Mouse (Mus musculus): Measurements from ENCODE around the gene Catip. TPM values are rescaled to one million over a fixed set of nuclear protein-coding genes. Genes with fewer than 3 reads are reported as not detected.

Catip gene
- polyA plus RNA-seq, 1 experiment from 2014 or later, result 1.2 TPM

GRCm38 (mm10) chr1:74375561-74375960 is 13.7 kb downstream of the Catip start:
- Histone ChIP-seq H3K9me3 (ENCODE audit: control insufficient read depth, low read length) (no peaks in the 10 kb centered on the region), H3K9ac (replicated peaks; ENCODE audit: low read depth, low read length) (no peak overlapping the region), H3K4me1 (replicated peaks; ENCODE audit: control insufficient read depth, insufficient read depth, low read length) (no peaks in the 10 kb centered on the region), H3K27ac (ENCODE audit: low read length) (no peak overlapping the region), H3K4me3 (replicated peaks; ENCODE audit: low read length) (no peak overlapping the region), H3K4me2 (ENCODE audit: low read length) (no peak overlapping the region), H3K27me3 (replicated peaks; ENCODE audit: control insufficient read depth, insufficient read depth, low read length) (no peaks in the 10 kb centered on the region), H3K36me3 (ENCODE audit: control insufficient read depth, insufficient read depth) (no peaks in the 10 kb centered on the region)
- no peak for ATAC-seq
- 85% methylated on average over 10 of the region's 10 CpGs for WGBS

DNA sequence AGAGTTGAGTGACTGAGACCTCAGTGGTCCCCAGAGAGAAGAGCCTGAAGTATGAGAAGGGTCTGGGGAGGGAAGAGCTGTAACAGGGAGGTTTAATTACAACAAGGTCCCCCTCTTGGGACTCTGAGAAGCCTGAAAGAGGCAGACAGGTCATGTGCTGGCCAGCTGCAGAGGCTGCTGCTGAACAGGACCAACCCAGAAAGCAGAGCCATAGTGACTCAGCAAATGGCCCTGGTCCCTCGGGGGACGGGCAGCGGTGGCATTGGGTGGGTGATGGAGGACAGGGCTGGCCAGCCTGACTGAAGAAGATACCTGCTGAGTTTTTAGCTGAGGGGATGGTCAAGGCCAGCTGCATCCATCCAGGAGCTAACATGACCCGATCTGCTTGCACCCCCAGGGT is 14.5 kb downstream of the Catip start:
- Histone ChIP-seq H3K9me3 (ENCODE audit: control insufficient read depth, low read length) (no peaks in the 10 kb centered on the region), H3K4me3 (replicated peaks; ENCODE audit: low read length) (no peak overlapping the region), H3K27ac (ENCODE audit: low read length) (no peak overlapping the region), H3K4me1 (replicated peaks; ENCODE audit: control insufficient read depth, insufficient read depth, low read length) (no peaks in the 10 kb centered on the region), H3K36me3 (ENCODE audit: control insufficient read depth, insufficient read depth) (no peaks in the 10 kb centered on the region), H3K9ac (replicated peaks; ENCODE audit: low read depth, low read length) (no peak overlapping the region), H3K4me2 (ENCODE audit: low read length) (no peak overlapping the region), H3K27me3 (replicated peaks; ENCODE audit: control insufficient read depth, insufficient read depth, low read length) (no peaks in the 10 kb centered on the region)
- 94% methylated on average over 4 of the region's 4 CpGs for WGBS
- ATAC-seq, result no peak

DNA sequence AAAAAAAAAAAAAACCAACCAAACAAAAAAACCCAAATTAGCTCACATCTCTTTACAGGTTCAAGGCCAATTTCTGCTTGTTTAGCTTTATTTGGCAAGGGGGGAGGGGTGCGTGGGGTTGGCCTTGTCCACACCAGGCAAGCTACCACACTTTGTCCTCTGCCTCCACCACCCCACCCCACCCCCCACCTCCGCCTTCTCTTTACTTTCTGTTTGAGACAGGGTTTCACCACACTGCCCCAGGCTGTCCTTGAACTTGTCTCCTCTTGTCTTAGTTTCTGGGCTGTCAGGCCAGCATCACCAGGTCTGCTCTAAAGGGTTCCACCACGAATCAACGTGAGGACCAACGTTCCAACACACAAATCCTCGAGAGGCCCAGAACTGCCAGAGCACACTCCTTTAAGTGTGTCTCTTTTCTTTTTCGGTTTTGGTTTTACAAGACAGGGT is 17.2 kb downstream of the Catip start:
- no peaks in the 10 kb centered on the region for H3K4me1 ChIP-seq (replicated peaks; ENCODE audit: control insufficient read depth, insufficient read depth, low read length)
- H3K36me3 ChIP-seq (ENCODE audit: control insufficient read depth, insufficient read depth), result no peaks in the 10 kb centered on the region
- no peak for ATAC-seq

DNA sequence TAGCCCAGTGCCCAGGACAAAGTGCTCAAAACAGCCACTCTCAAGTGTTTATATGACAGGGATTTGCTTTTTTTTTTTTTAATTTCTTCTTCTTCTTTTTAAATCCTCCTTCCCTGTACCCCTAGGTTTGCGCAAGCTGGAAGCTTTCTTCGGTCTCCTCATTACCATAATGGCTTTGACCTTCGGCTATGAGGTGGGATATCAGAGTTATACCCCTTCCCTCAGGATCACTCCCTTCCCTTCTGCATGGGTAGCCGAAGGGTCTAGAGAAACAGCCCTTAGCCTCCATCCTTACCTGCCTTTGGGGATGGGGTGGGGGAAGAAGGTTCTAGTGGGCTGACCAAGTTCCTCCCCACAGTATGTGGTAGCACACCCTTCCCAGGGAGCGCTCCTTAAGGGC is 18.6 kb downstream of the Catip start:
- Histone ChIP-seq H3K9ac (replicated peaks; ENCODE audit: low read depth, low read length) (no peak overlapping the region), H3K9me3 (ENCODE audit: control insufficient read depth, low read length) (no peaks in the 10 kb centered on the region), H3K36me3 (ENCODE audit: control insufficient read depth, insufficient read depth) (no peaks in the 10 kb centered on the region), H3K27me3 (replicated peaks; ENCODE audit: control insufficient read depth, insufficient read depth, low read length) (no peaks in the 10 kb centered on the region), H3K4me2 (ENCODE audit: low read length) (no peak overlapping the region), H3K4me1 (replicated peaks; ENCODE audit: control insufficient read depth, insufficient read depth, low read length) (no peaks in the 10 kb centered on the region), H3K4me3 (replicated peaks; ENCODE audit: low read length) (no peak overlapping the region), H3K27ac (ENCODE audit: low read length) (no peak overlapping the region)
- ATAC-seq, result no peak
- WGBS, result 88% methylated on average over 5 of the region's 5 CpGs

More for the DNA sequence above, 17.2 kb downstream of the Catip start:
- no peak overlapping the region for H3K4me3 ChIP-seq (replicated peaks; ENCODE audit: low read length)
- H3K4me2 ChIP-seq (ENCODE audit: low read length), result no peak overlapping the region
- H3K27me3 ChIP-seq (replicated peaks; ENCODE audit: control insufficient read depth, insufficient read depth, low read length), result no peaks in the 10 kb centered on the region
- no peak overlapping the region for H3K9ac ChIP-seq (replicated peaks; ENCODE audit: low read depth, low read length)
- no peak overlapping the region for H3K27ac ChIP-seq (ENCODE audit: low read length)
- 85% methylated on average over 7 of the region's 7 CpGs for WGBS
- H3K9me3 ChIP-seq (ENCODE audit: control insufficient read depth, low read length), result no peaks in the 10 kb centered on the region

DNA sequence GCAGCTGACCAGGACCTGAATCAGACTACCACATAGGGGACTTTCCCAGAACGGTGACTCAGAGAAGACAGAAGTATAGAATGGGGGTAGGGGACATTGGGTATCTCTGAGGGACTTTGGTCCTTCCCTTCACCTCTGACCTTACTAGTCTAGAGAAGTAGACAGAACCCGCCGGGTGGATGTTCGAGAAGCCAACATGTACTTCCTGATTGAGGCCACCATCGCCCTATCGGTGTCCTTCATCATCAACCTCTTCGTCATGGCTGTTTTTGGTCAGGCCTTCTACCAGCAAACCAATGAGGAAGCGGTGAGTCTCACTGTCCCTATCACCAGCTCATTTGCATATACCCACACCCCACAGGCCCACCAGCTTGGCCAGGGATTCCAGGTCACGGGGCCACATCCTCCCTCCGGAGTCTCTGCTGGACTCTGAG is 19.7 kb downstream of the Catip start:
- no peak for ATAC-seq
- H3K9me3 ChIP-seq (ENCODE audit: control insufficient read depth, low read length), result no peaks in the 10 kb centered on the region
- H3K27me3 ChIP-seq (replicated peaks; ENCODE audit: control insufficient read depth, insufficient read depth, low read length), result no peaks in the 10 kb centered on the region
- WGBS, result 90% methylated on average over 10 of the region's 10 CpGs
- no peak overlapping the region for H3K27ac ChIP-seq (ENCODE audit: low read length)
- H3K4me2 ChIP-seq (ENCODE audit: low read length), result no peak overlapping the region
- no peak overlapping the region for H3K4me3 ChIP-seq (replicated peaks; ENCODE audit: low read length)
- peaks cover 3% of the 10 kb centered on the region; the same call in 1 of the 2 replicates for H3K4me1 ChIP-seq (replicated peaks; ENCODE audit: control insufficient read depth, insufficient read depth, low read length)
- no peak overlapping the region for H3K9ac ChIP-seq (replicated peaks; ENCODE audit: low read depth, low read length)
- no peaks in the 10 kb centered on the region for H3K36me3 ChIP-seq (ENCODE audit: control insufficient read depth, insufficient read depth)

GRCm38 (mm10) chr1:74383385-74383784 is 21.5 kb downstream of the Catip start:
- 92% methylated on average over 13 of the region's 13 CpGs for WGBS
- Histone ChIP-seq H3K9ac (replicated peaks; ENCODE audit: low read depth, low read length) (no peak overlapping the region), H3K27ac (ENCODE audit: low read length) (no peak overlapping the region), H3K36me3 (ENCODE audit: control insufficient read depth, insufficient read depth) (no peaks in the 10 kb centered on the region), H3K4me2 (ENCODE audit: low read length) (no peak overlapping the region), H3K27me3 (replicated peaks; ENCODE audit: control insufficient read depth, insufficient read depth, low read length) (no peaks in the 10 kb centered on the region), H3K4me3 (replicated peaks; ENCODE audit: low read length) (no peak overlapping the region), H3K9me3 (ENCODE audit: control insufficient read depth, low read length) (no peaks in the 10 kb centered on the region), H3K4me1 (replicated peaks; ENCODE audit: control insufficient read depth, insufficient read depth, low read length) (peaks cover 8% of the 10 kb centered on the region)
- ATAC-seq, result no peak

- 84% methylated on average over 8 of the region's 8 CpGs for WGBS
Observed at GRCm38 (mm10) chr1:74384525-74384924, 22.6 kb downstream of the Catip start.

GRCm38 (mm10) chr1:74385064-74385463 is 23.2 kb downstream of the Catip start:
- Histone ChIP-seq H3K9me3 (ENCODE audit: control insufficient read depth, low read length) (no peaks in the 10 kb centered on the region), H3K9ac (replicated peaks; ENCODE audit: low read depth, low read length) (no peak overlapping the region), H3K4me3 (replicated peaks; ENCODE audit: low read length) (no peak overlapping the region), H3K27ac (ENCODE audit: low read length) (no peak overlapping the region), H3K27me3 (replicated peaks; ENCODE audit: control insufficient read depth, insufficient read depth, low read length) (no peaks in the 10 kb centered on the region), H3K4me2 (ENCODE audit: low read length) (no peak overlapping the region), H3K4me1 (replicated peaks; ENCODE audit: control insufficient read depth, insufficient read depth, low read length) (peaks cover 9% of the 10 kb centered on the region), H3K36me3 (ENCODE audit: control insufficient read depth, insufficient read depth) (no peaks in the 10 kb centered on the region)
- WGBS, result 96% methylated on average over 10 of the region's 10 CpGs
- ATAC-seq, result no peak

More at GRCm38 (mm10) chr1:74384525-74384924, 22.6 kb downstream of the Catip start:
- no peak for ATAC-seq
- no peaks in the 10 kb centered on the region for H3K27me3 ChIP-seq (replicated peaks; ENCODE audit: control insufficient read depth, insufficient read depth, low read length)
- H3K27ac ChIP-seq (ENCODE audit: low read length), result no peak overlapping the region
- H3K9me3 ChIP-seq (ENCODE audit: control insufficient read depth, low read length), result no peaks in the 10 kb centered on the region
- H3K4me3 ChIP-seq (replicated peaks; ENCODE audit: low read length), result no peak overlapping the region
- H3K36me3 ChIP-seq (ENCODE audit: control insufficient read depth, insufficient read depth), result no peaks in the 10 kb centered on the region
- no peak overlapping the region for H3K9ac ChIP-seq (replicated peaks; ENCODE audit: low read depth, low read length)
- peaks cover 8% of the 10 kb centered on the region for H3K4me1 ChIP-seq (replicated peaks; ENCODE audit: control insufficient read depth, insufficient read depth, low read length)
- no peak overlapping the region for H3K4me2 ChIP-seq (ENCODE audit: low read length)

DNA sequence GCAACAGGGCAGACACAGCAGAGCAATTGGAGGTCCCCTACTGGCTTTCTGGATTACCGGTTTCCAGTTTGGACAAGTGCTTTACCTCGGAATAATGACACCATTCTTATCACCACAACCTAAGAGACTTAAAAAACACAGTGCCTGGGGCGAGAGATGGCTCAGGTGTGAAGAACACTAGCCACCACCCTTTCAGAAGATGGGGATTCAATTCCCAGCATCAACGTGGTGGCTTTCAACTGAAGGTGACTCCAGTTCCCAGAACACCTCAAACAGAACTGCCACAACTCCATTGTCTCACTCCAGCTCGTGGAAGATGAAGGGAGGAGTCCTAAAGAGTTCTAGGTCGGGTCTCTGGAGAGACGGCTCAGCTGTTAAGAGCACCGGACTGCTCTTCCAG is 23.6 kb downstream of the Catip start:
- Histone ChIP-seq H3K27me3 (replicated peaks; ENCODE audit: control insufficient read depth, insufficient read depth, low read length) (no peaks in the 10 kb centered on the region; the same call in none of the 2 replicates), H3K36me3 (ENCODE audit: control insufficient read depth, insufficient read depth) (no peaks in the 10 kb centered on the region), H3K4me1 (replicated peaks; ENCODE audit: control insufficient read depth, insufficient read depth, low read length) (peaks cover 14% of the 10 kb centered on the region), H3K4me2 (ENCODE audit: low read length) (no peak overlapping the region), H3K9ac (replicated peaks; ENCODE audit: low read depth, low read length) (no peak overlapping the region), H3K4me3 (replicated peaks; ENCODE audit: low read length) (no peak overlapping the region), H3K9me3 (ENCODE audit: control insufficient read depth, low read length) (no peaks in the 10 kb centered on the region), H3K27ac (ENCODE audit: low read length) (no peak overlapping the region)
- no peak for ATAC-seq
- WGBS, result 88% methylated on average over 8 of the region's 8 CpGs

GRCm38 (mm10) chr1:74386363-74386713 is 24.4 kb downstream of the Catip start:
- WGBS, result 52% methylated on average over 7 of the region's 10 CpGs

More at GRCm38 (mm10) chr1:74386363-74386713, 24.4 kb downstream of the Catip start:
- no peak; the same call in 1 of the 2 replicates for ATAC-seq
- H3K4me2 ChIP-seq (ENCODE audit: low read length), result peak overlapping the region; percentile 77
- peak overlapping the region; percentile 97 for H3K27ac ChIP-seq (ENCODE audit: low read length)
- no peaks in the 10 kb centered on the region for H3K36me3 ChIP-seq (ENCODE audit: control insufficient read depth, insufficient read depth)
- H3K4me3 ChIP-seq (replicated peaks; ENCODE audit: low read length), result peak overlapping the region; percentile 94
- H3K27me3 ChIP-seq (replicated peaks; ENCODE audit: control insufficient read depth, insufficient read depth, low read length), result no peaks in the 10 kb centered on the region; the same call in none of the 2 replicates
- peak overlapping the region; percentile 83 for H3K9ac ChIP-seq (replicated peaks; ENCODE audit: low read depth, low read length)
- peaks cover 21% of the 10 kb centered on the region for H3K4me1 ChIP-seq (replicated peaks; ENCODE audit: control insufficient read depth, insufficient read depth, low read length)
- H3K9me3 ChIP-seq (ENCODE audit: control insufficient read depth, low read length), result no peaks in the 10 kb centered on the region

Measured in forebrain, embryonic 16.5 days (tissue).